Mouse (Mus musculus): ENCODE data around the gene Nop9.

Gene Nop9

DNA sequence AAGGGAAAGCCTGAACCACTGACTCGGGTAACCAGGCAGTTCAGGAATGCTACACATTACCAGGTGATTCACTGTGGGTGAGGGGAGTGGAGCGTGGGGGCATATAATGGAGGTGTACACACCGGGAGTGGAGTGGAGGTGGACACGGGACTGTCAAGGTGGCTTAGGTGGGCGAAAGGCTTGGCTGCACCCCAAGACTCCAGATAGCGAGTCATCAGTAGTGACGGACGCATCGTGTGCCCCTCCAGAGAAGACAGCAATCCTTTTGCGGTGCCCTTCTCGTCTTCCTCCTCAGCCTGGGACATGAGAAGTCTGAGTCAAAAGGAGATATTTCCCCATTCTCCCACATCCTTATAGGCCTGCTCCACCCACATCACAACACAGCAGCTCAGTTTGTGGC lies 32.3 kb downstream of the Nop9 start:
- DNase-seq, result no peak

DNA sequence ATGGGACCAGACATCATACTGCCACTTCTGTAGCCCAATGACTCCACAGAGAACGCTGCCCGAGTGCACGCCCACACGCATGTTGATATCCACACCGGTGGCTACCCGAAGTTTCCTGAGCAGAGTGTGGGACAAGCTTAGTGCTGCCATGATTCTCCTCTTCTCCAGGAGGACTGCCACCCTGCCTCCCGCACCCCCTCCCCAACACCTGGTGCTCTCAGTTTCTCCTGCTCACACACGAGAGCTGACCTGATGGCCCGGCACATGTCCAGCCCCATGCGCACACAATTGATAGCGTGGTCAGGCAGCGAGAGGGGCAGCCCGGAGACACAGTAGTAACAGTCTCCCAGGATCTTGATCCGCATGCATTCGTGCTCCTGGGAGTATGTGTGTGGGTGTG lies 33.2 kb downstream of the Nop9 start:
- DNase-seq, result no peak

DNA sequence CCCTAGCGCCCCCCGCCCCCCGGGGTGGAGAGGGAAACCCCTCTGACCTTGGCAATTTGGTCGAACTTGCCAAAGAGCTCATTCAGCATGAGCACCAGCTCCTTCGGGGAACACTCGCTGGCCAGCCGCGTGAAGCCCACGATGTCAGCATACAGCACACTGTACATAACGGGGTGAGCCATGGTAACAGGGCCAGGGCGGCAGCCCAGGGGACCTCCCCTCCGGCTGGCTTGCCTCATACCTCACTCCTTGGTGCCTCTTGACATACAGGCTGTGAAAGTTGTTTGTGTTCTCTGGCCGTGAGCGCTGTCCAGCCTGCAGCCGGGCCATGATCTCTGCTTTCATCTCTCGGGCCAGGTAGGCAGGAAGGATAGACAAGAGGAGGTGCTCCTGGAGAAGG lies 34.2 kb downstream of the Nop9 start:
- DNase-seq, result no peak

DNA sequence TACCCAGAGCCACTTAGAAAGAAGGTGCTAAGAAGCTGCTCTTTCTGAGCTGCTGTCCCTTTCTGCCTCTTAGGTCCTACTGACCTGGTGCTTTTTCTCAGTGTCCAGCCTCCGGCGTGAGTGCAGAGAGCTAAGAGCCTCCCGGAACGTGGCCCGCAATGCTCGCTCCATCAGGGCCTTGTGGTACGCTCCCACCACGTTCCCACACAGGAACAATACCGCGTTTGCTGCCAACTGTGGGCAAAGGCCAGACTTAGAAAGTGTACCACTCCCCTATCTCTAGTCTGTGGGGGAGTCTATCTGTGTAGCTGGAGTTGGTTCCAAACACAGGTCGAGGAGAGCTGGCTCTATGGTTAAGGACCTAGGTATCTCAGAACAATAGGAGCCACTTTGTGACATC lies 35.2 kb downstream of the Nop9 start:
- DNase-seq, result no peak

DNA sequence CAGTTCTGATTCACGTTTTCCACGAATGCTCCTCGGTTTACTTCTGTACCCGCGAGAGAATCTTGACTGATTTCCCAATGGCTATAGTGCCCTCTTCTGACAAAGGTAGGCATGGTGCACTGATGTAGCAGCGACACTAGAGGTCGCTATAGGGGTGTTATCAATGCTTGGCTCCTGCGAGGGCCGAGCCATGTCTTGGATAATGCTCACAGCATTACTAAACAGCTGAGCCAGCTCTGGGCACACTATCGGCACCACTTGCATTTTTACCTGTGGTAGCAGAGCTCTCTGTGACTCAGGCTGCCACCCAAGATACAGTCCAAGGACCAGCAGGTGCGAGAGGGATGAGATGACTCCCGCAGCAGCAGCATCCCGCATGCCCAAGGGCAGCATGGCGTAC lies 35.8 kb downstream of the Nop9 start:
- DNase-seq, result peak; percentile 84

DNA sequence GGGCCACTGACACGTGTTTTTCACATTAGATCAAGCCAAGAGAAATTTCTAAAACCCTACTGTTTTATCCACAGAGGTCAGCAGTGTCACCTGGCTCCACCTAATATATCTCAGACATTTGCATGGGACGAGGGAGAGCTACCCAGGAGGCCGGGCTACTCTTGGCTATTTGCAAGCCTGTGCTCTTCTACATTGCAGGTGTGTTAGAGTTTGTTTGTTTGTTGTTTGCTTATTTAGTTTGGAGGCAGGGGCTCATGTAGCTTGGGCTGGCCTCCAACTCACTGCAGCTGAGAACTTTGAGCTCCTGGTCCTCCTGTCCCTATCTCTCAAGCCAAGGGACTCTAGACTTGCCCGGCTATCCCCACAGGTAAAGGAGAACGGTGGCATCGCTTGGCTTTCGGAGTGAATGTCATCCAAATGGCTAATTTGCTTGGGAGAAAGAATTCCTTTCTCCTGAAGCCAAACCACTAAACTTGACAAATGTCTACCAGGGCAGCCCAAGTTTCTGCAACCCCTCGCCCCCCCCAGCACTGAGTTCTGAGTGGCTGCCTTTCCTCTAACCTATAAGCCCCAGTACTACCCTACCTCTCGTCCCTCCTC lies 37.0 kb downstream of the Nop9 start:
- DNase-seq, result no peak

DNA sequence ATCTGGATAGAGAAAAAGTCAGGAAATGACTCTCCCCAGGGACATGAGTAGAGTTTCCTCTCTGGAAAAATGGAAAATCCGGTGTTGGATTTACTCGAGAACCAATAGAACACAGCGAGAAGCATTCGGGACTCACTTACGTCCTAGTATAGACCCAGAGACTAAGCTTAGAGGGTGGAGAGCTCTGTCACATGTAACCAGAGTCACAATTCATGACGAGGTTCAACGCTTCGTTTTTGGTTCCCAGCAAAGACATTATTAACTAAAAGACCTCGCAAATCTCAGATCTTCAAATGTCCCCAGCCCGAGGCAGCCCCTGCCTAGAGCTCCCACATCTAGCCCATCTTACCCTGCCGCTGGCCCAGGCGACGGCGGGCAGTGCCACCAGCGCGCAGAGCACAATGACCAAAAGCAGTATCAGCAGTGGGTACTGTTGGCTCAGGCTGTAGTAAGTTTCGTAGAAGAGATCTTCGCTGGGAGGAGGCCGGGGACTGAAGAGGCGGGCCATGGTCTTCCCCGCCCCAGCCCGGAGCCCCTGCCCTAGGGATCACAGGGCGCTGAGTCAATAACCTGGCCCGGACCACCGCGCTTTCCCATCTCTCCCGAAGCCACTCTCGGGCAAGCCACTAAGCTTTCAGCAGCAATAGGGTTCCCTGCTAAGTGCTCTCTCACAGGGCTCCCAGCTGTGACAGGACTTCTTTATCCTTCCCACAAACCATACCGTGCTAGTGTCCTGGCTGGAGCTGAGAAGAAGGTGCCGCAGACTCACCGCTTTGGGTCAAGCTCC lies 37.9 kb downstream of the Nop9 start:
- no peak for DNase-seq

DNA sequence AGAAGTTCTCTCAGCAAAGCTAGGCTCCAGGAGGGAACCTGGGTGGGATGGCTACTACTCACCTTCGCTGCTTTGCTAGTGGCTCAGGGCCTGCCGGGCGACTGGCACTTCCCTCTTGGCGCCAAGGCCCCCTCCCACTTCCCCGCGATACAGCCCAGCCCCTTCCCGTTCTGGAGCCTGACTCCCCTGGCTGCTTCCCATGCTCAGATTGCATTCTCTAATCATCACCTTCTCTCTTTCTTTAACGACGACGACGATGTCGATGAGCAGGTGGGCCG lies 38.4 kb downstream of the Nop9 start, which contains the start of gene Adcy4:
Gene Adcy4 (minus strand): TSS at position 138 of the 278 bp plus-strand sequence.
- DNase-seq, result no peak

DNA sequence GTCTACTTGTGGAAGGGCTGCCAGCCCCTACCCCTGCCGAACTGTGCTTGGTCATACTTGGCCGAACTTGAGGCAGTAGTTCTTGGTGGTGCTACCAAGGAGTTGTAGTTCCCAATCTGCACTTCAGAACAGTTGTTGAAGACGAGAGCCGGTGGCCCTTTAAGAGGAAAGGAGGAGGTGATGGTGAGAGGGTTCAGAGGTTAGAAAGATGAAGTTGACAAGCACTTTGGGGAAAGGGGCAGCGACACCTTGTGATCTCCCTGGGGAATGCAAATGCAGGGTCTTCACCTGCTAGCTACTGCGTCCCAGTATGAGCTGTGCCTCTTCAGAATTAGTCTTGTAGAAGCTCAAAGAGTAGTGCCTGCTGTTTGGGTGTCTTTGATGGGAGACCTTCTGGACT lies 39.7 kb downstream of the Nop9 start:
- peak; percentile 44 for DNase-seq

DNA sequence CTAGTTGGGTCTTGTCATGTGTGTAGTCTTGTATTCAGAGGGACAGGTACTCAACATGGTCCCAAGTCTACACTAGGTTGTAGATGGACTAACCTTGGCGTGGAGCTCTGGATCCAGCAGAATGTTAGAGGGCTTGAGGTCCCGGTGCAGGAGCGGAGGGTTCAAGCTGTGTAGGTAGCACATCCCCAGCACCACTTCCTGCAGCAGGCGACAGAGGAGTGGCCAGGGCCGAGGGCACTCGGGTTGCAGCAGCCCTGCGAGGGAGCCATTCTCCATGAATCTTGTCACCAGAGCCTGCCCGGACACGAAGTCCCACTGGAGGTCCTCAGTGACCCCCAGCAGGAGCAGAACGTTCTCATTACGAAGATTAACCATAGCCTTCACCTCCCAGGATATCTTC lies 42.2 kb downstream of the Nop9 start:
- DNase-seq, result no peak

DNA sequence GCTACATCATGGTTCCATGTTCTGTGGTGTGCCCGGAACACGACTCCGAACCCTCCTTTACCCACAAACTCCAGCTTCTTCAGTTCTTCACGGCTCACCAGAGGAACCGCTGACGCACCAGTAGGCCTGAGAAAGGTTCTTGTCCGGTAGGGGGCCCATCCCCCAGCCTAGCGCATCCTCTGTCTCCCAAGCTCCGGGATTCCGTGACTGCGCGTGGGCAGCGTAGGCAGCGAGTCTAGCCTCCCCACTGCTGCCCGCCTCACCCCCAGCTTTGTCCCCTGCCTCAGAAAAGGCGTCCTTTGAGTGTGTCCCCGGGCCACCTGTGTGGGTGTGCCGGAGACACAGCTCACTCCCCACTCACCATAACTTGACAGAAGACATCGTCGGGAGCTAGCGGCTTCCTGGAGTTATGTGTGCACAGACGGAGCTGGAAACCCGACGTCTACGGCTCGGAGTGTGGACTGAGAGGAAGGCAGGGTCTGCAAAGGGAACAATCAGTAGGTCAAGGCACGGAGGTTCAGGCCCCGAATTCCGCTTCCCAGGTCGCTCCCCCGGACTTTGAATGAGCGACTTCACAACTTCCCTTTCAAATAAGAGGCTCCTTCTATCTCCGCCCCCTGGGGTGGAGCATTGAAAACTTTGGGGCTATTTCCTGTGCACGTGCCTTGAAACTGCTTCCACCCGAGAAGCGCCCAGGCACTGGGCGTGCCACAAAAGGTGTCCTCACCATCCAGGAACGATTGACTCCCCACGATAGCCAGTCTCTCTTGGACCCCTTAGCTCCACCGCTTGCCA lies 43.0 kb downstream of the Nop9 start, which contains the start of gene Ripk3:
Gene Ripk3 (minus strand): TSS at position 610 of the 795 bp plus-strand sequence.
- DNase-seq, result peak; percentile 30

DNA sequence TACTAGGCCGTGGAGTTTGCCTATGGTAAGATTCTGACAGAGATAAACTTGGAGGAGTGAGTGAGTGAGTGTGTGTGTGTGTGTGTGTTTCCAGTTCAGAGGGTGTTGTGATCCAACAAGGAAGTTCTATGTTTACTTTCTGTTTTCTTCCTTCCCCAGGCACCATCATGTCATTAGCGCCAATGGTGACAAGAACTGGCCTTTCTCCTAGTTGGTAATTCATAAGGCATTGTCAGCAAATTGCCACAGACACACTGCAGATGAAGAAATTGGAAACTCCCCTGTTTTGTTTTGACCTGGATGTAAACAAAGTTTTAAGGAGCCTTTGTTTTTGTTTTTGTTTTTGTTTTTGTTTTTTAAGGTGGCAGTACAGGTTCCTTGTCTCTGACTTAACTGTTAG lies 48.0 kb downstream of the Nop9 start:
- no peak for DNase-seq

DNA sequence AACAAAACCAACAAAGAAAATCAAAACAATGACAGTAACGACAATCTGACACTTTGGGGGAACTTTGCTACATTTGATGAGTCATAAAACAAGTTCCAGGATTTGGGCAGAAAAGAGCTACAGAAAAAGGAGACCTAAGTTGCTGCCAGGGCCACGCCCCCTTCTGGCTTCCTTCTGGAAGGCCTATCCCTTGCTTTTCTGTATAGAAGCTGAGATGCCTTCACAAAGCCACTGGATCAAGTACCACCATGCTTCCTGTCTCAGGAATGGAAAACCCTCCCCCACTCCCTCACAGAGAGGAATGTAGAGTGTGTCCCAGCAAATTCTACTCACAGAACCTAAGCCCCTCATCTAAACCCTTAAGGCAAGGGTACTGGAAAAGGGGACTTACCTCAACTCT lies 48.5 kb downstream of the Nop9 start:
- no peak for DNase-seq

DNA sequence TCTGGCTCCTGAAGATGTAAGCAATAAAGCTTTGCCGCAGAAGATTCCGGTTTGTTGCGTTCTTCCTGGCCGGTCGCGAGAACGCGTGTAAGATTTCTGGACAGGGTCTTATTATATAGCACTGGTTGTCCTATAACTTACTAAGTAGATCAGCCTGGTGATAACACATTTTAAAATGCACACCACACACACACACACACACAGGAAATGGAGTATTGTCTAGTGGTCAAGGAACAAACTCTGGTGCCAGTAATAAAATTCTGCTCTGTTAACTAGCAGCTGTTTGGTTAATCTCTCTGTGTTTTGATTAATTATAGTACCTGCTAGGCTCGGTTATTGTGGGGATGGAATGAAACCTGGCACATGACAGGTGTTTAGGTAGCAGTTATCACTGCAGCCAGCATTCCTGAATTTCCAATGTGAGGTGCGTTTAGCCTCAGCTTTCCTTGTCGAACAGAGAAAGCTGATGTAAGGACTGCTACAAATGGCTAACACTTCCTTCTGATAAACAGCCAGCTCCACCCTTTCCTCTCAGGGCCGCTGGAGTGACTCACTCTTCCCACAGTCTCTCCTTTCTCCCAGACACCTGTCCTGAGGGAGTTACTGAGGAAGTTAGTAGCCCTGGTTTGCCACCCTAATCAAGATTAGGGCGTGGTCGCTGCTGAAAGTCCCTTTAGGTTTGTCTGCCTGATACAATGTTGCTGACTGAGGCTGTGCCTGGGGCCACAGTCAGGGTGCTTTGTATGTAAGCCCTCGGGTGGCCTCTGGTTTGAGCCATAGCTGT lies 50.1 kb downstream of the Nop9 start:
- DNase-seq, result no peak
